Mouse (Mus musculus): ENCODE measurements around the gene Gm45234. TPM values are rescaled to one million over a fixed set of nuclear protein-coding genes. Genes with fewer than 3 reads are reported as not detected.

Gm45234 gene
- polyA plus RNA-seq, 1 experiment: not detected

GRCm38 (mm10) chr6:124702102-124702783 is 53.6 kb downstream of the Gm45234 start:
- TF ChIP-seq CTCF (IDR thresholded peaks at IDR 0.05; ENCODE audit: borderline replicate concordance, insufficient read depth, low read depth, low read length): peak; percentile 3; the same call in 1 of the 2 replicates
- TF ChIP-seq POLR2A (IDR thresholded peaks at IDR 0.05; ENCODE audit: borderline replicate concordance, insufficient read depth, low read length): no peak
- Histone ChIP-seq H3K27me3 (ENCODE audit: control insufficient read depth, insufficient read depth, low read length) (no peaks in the 10 kb centered on the region), H3K27ac (ENCODE audit: insufficient read depth, low read length) (no peak overlapping the region), H3K4me1 (ENCODE audit: control insufficient read depth, insufficient read depth, low read length) (peaks cover 16% of the 10 kb centered on the region), H3K4me3 (replicated peaks; ENCODE audit: insufficient read depth, low read depth, low read length) (no peak overlapping the region)
- no peak for DNase-seq
- WGBS: 88% methylated on average over 17 of the region's 17 CpGs

- Histone ChIP-seq H3K27me3 (ENCODE audit: control insufficient read depth, insufficient read depth, low read length) (no peaks in the 10 kb centered on the region), H3K4me1 (ENCODE audit: control insufficient read depth, insufficient read depth, low read length) (peaks cover 21% of the 10 kb centered on the region), H3K27ac (ENCODE audit: insufficient read depth, low read length) (no peak overlapping the region), H3K4me3 (replicated peaks; ENCODE audit: insufficient read depth, low read depth, low read length) (no peak overlapping the region)
- no peak for DNase-seq
- no peak for TF ChIP-seq POLR2A (IDR thresholded peaks at IDR 0.05; ENCODE audit: borderline replicate concordance, insufficient read depth, low read length)
- no peak for TF ChIP-seq CTCF (IDR thresholded peaks at IDR 0.05; ENCODE audit: borderline replicate concordance, insufficient read depth, low read depth, low read length)
- WGBS: 74% methylated on average over 8 of the region's 8 CpGs
Observed at GRCm38 (mm10) chr6:124701338-124701737, 54.5 kb downstream of the Gm45234 start.

DNA sequence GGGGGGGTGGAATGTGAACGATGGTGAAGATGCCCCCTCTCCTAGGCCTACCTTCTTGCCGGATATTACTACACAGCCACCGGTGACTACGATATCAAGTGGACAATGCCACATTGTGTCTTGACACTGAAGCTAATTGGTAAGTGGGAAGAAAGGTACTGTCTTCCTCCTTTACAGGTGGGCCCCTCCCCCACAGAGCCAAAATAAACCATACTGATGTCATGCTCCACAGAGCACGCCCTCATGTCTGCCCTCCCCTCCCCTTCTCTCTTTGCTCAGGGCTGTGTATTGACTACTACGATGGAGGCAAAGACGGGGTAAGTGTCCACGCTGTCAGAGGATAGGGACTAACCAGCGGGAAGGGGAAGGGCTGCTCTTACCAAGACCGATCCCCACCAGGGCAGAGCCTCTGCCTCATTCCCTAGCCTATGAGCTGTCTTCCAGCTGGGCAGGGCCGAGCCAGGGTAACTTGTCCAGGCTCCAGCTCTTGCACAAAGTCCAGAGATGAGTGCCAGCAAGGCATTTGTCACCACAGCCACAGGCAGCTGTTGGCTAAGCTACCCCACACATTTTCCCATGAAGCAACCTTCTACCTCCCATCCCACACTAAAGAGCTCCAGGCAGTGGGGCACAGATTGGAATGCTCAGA is 55.7 kb downstream of the Gm45234 start:
- TF ChIP-seq CTCF (IDR thresholded peaks at IDR 0.05; ENCODE audit: borderline replicate concordance, insufficient read depth, low read depth, low read length) (no peak), POLR2A (IDR thresholded peaks at IDR 0.05; ENCODE audit: borderline replicate concordance, insufficient read depth, low read length) (no peak)
- no peak overlapping the region for H3K4me3 ChIP-seq (replicated peaks; ENCODE audit: insufficient read depth, low read depth, low read length)
- peak; percentile 54 to 69 for DNase-seq
- H3K27ac ChIP-seq (ENCODE audit: insufficient read depth, low read length): peak overlapping the region; percentile 26
- WGBS: 39% methylated on average over 11 of the region's 11 CpGs
- H3K4me1 ChIP-seq (ENCODE audit: control insufficient read depth, insufficient read depth, low read length): peaks cover 22% of the 10 kb centered on the region
- no peaks in the 10 kb centered on the region for H3K27me3 ChIP-seq (ENCODE audit: control insufficient read depth, insufficient read depth, low read length)

- TF ChIP-seq CTCF (IDR thresholded peaks at IDR 0.05; ENCODE audit: borderline replicate concordance, insufficient read depth, low read depth, low read length) (no peak), POLR2A (IDR thresholded peaks at IDR 0.05; ENCODE audit: borderline replicate concordance, insufficient read depth, low read length) (no peak)
- H3K27ac ChIP-seq (ENCODE audit: insufficient read depth, low read length): peak overlapping the region; percentile 25; the same call in 1 of the 2 replicates
- H3K4me3 ChIP-seq (replicated peaks; ENCODE audit: insufficient read depth, low read depth, low read length): no peak overlapping the region
Observed at GRCm38 (mm10) chr6:124699366-124699765, 56.5 kb downstream of the Gm45234 start.

DNA sequence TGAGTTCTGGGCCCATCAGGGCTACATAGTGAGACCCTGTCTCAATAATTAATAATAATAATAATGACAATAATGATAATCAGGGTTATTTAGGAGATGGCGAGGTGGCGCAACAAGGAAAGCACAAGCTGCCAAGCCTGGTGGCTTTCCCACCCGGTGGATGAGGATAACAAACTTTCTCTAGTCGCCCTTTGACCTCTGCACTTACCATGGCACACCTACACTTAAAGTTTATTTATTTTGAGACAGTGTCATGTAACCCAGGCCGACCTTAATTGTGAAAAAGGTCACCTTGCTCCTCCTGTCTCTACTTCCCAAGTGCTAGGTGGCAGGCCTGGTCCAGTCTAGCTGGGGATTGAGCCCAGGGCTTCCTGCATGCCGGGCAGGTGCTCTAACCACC is 57.1 kb downstream of the Gm45234 start:
- Histone ChIP-seq H3K27ac (ENCODE audit: insufficient read depth, low read length) (peak overlapping the region; percentile 25; the same call in 1 of the 2 replicates), H3K4me3 (replicated peaks; ENCODE audit: insufficient read depth, low read depth, low read length) (no peak overlapping the region), H3K4me1 (ENCODE audit: control insufficient read depth, insufficient read depth, low read length) (peaks cover 34% of the 10 kb centered on the region), H3K27me3 (ENCODE audit: control insufficient read depth, insufficient read depth, low read length) (no peaks in the 10 kb centered on the region)
- no peak for TF ChIP-seq POLR2A (IDR thresholded peaks at IDR 0.05; ENCODE audit: borderline replicate concordance, insufficient read depth, low read length)
- TF ChIP-seq CTCF (IDR thresholded peaks at IDR 0.05; ENCODE audit: borderline replicate concordance, insufficient read depth, low read depth, low read length): no peak
- DNase-seq: no peak
- WGBS: 90% methylated on average over 6 of the region's 6 CpGs

More at GRCm38 (mm10) chr6:124699366-124699765, 56.5 kb downstream of the Gm45234 start:
- peak; percentile 43 to 60 for DNase-seq
- peaks cover 27% of the 10 kb centered on the region for H3K4me1 ChIP-seq (ENCODE audit: control insufficient read depth, insufficient read depth, low read length)
- WGBS: 22% methylated on average over 4 of the region's 4 CpGs
- no peaks in the 10 kb centered on the region for H3K27me3 ChIP-seq (ENCODE audit: control insufficient read depth, insufficient read depth, low read length)

- WGBS: 66% methylated on average over 7 of the region's 7 CpGs
- Histone ChIP-seq H3K27me3 (ENCODE audit: control insufficient read depth, insufficient read depth, low read length) (no peaks in the 10 kb centered on the region), H3K27ac (ENCODE audit: insufficient read depth, low read length) (no peak overlapping the region), H3K4me3 (replicated peaks; ENCODE audit: insufficient read depth, low read depth, low read length) (no peak overlapping the region), H3K4me1 (ENCODE audit: control insufficient read depth, insufficient read depth, low read length) (peaks cover 40% of the 10 kb centered on the region)
- no peak for DNase-seq
- TF ChIP-seq CTCF (IDR thresholded peaks at IDR 0.05; ENCODE audit: borderline replicate concordance, insufficient read depth, low read depth, low read length): no peak
- no peak for TF ChIP-seq POLR2A (IDR thresholded peaks at IDR 0.05; ENCODE audit: borderline replicate concordance, insufficient read depth, low read length)
Observed at GRCm38 (mm10) chr6:124696441-124697150, 59.2 kb downstream of the Gm45234 start.

GRCm38 (mm10) chr6:124694166-124694955 is 61.5 kb downstream of the Gm45234 start:
- Histone ChIP-seq H3K27ac (ENCODE audit: insufficient read depth, low read length) (peak overlapping the region; percentile 56), H3K4me1 (ENCODE audit: control insufficient read depth, insufficient read depth, low read length) (peaks cover 30% of the 10 kb centered on the region)
- 32% methylated on average over 15 of the region's 15 CpGs for WGBS

More at GRCm38 (mm10) chr6:124694166-124694955, 61.5 kb downstream of the Gm45234 start:
- Histone ChIP-seq H3K4me3 (replicated peaks; ENCODE audit: insufficient read depth, low read depth, low read length) (no peak overlapping the region), H3K27me3 (ENCODE audit: control insufficient read depth, insufficient read depth, low read length) (no peaks in the 10 kb centered on the region)
- DNase-seq: peak; percentile 69 to 77
- TF ChIP-seq CTCF (IDR thresholded peaks at IDR 0.05; ENCODE audit: borderline replicate concordance, insufficient read depth, low read depth, low read length) (no peak), POLR2A (IDR thresholded peaks at IDR 0.05; ENCODE audit: borderline replicate concordance, insufficient read depth, low read length) (no peak)
